Comparison of ENCODE assay signal across 8 mouse cellular contexts in genomic region chr6:92092737-92093136, GRCm38 (mm10). TPM values are rescaled to one million over a fixed set of nuclear protein-coding genes. Genes with fewer than 3 reads are reported as not detected.
DNase-seq lines count a peak whose midpoint lies in the region; ATAC-seq lines count a peak whose summit lies in the region.

No protein-coding gene starts in this region.

- peak overlapping the region; percentile 99 for H3K9ac ChIP-seq in lung, embryonic 16.5 days (ENCODE audit: low read length)
- peak overlapping the region; percentile 98 for H3K9ac ChIP-seq in limb, embryonic 13.5 days
- H3K9ac ChIP-seq in stomach, embryonic 14.5 days (replicated peaks; ENCODE audit: low read depth, low read length): peak overlapping the region; percentile 97

- H3K27ac ChIP-seq in lung, embryonic 16.5 days (ENCODE audit: low read length): peak overlapping the region; percentile 100
- peak overlapping the region; percentile 99 for H3K27ac ChIP-seq in limb, embryonic 13.5 days
- H3K27ac ChIP-seq in stomach, embryonic 14.5 days (ENCODE audit: low read length): peak overlapping the region; percentile 100

- WGBS in lung, embryonic 16.5 days: 16% methylated on average over 3 of the region's 3 CpGs
- WGBS in limb, embryonic 13.5 days: 28% methylated on average over 3 of the region's 3 CpGs
- 16% methylated on average over 3 of the region's 3 CpGs for WGBS in stomach, embryonic 14.5 days

- H3K4me2 ChIP-seq in lung, embryonic 16.5 days (ENCODE audit: low read depth, low read length): peak overlapping the region; percentile 75
- peak overlapping the region; percentile 81 for H3K4me2 ChIP-seq in limb, embryonic 13.5 days (replicated peaks)
- peak overlapping the region; percentile 47 for H3K4me2 ChIP-seq in stomach, embryonic 14.5 days (replicated peaks; ENCODE audit: low read depth, low read length)

- H3K36me3 ChIP-seq in lung, embryonic 16.5 days (ENCODE audit: control insufficient read depth, insufficient read depth, low read length): no peaks in the 10 kb centered on the region
- H3K36me3 ChIP-seq in limb, embryonic 13.5 days: no peaks in the 10 kb centered on the region
- H3K36me3 ChIP-seq in stomach, embryonic 14.5 days (ENCODE audit: control insufficient read depth, insufficient read depth, low read length): no peaks in the 10 kb centered on the region

- no peaks in the 10 kb centered on the region for H3K27me3 ChIP-seq in lung, embryonic 16.5 days (ENCODE audit: control insufficient read depth, insufficient read depth, low read depth, low read length)
- no peaks in the 10 kb centered on the region for H3K27me3 ChIP-seq in limb, embryonic 13.5 days
- no peaks in the 10 kb centered on the region for H3K27me3 ChIP-seq in stomach, embryonic 14.5 days (ENCODE audit: control insufficient read depth, insufficient read depth, low read length)

- peak; percentile 7 for DNase-seq in adrenal gland, postnatal 10 days
- no peak for DNase-seq in adrenal gland, adult 8-10 months
- DNase-seq in lung, postnatal 14 days: no peak
- no peak for DNase-seq in left cerebral cortex, adult 18-20 months (ENCODE audit: low spot score in 2 of 2)
- DNase-seq in right cerebral cortex, postnatal 25 days: no peak

- ATAC-seq in lung, embryonic 16.5 days (ENCODE audit: low read depth): no peak
- ATAC-seq in limb, embryonic 13.5 days (ENCODE audit: low FRiP score, low read depth): no peak
- no peak for ATAC-seq in stomach, embryonic 14.5 days (ENCODE audit: insufficient number of reproducible peaks, insufficient read depth, low FRiP score, low read depth)

- no peaks in the 10 kb centered on the region for H3K9me3 ChIP-seq in lung, embryonic 16.5 days (ENCODE audit: control insufficient read depth, low read length)
- no peaks in the 10 kb centered on the region for H3K9me3 ChIP-seq in limb, embryonic 13.5 days
- no peaks in the 10 kb centered on the region for H3K9me3 ChIP-seq in stomach, embryonic 14.5 days (ENCODE audit: control insufficient read depth, low read depth, low read length)

- peak overlapping the region; percentile 95 for H3K4me3 ChIP-seq in lung, embryonic 16.5 days (ENCODE audit: low read length)
- H3K4me3 ChIP-seq in limb, embryonic 13.5 days: peak overlapping the region; percentile 94
- peak overlapping the region; percentile 73 for H3K4me3 ChIP-seq in stomach, embryonic 14.5 days (ENCODE audit: low read depth, low read length)

- peaks cover 22% of the 10 kb centered on the region for H3K4me1 ChIP-seq in lung, embryonic 16.5 days (replicated peaks; ENCODE audit: control insufficient read depth, insufficient read depth, low read length)
- H3K4me1 ChIP-seq in limb, embryonic 13.5 days: peaks cover 38% of the 10 kb centered on the region
- peaks cover 18% of the 10 kb centered on the region; the same call in 1 of the 2 replicates for H3K4me1 ChIP-seq in stomach, embryonic 14.5 days (ENCODE audit: control insufficient read depth, insufficient read depth, low read length)

RNA-seq across cellular contexts. Expression of gene Nr2c2, which starts 1.5 kb away (rescaled TPM):
- 10 to 100 TPM; 36.0 to 44.6 TPM for total RNA-seq in adrenal gland, postnatal 10 days (2021)
- 10 to 100 TPM; 41.2 to 57.1 (median 45.4) TPM for total RNA-seq in adrenal gland, adult 8-10 months (2022)
- 14.8 and 15.3 TPM in 2 replicates for polyA plus RNA-seq in lung, embryonic 16.5 days (2015; fragmentation: Nextera tagmentation; extraction: Ambion mirVana)
- polyA plus RNA-seq in limb, embryonic 13.5 days (2015; fragmentation: Nextera tagmentation; extraction: Ambion mirVana): 21.1 and 24.3 TPM in 2 replicates
- 25.5 and 31.1 TPM in 2 replicates for polyA plus RNA-seq in stomach, embryonic 14.5 days (2014; fragmentation: Nextera tagmentation; extraction: Ambion mirVana)
- total RNA-seq in left cerebral cortex, adult 18-20 months (2021): 100 to 1,000 TPM in 1 of 2 experiments, 10 to 100 TPM in 1; 99.1 to 105 TPM
